Mouse (Mus musculus): ENCODE results near the gene Supt3.

Supt3 gene

GRCm38 (mm10) chr17:44963051-44963798 is 186.3 kb downstream of the Supt3 start:
- no peak for DNase-seq (ENCODE audit: low spot score in 2 of 2)

- no peak for DNase-seq (ENCODE audit: low spot score in 2 of 2)
Measured at GRCm38 (mm10) chr17:44967186-44967585, 190.2 kb downstream of the Supt3 start.

GRCm38 (mm10) chr17:44970255-44970654 is 193.3 kb downstream of the Supt3 start:
- no peak for DNase-seq (ENCODE audit: low spot score in 2 of 2)

- peak in 1 of 2 experiments; percentile 4 for DNase-seq (ENCODE audit: low spot score in 2 of 2)
Measured at GRCm38 (mm10) chr17:44973489-44973888, 196.5 kb downstream of the Supt3 start.

- no peak for DNase-seq (ENCODE audit: low spot score in 2 of 2)
Measured at GRCm38 (mm10) chr17:44977690-44978089, 200.7 kb downstream of the Supt3 start.

- DNase-seq (ENCODE audit: low spot score in 2 of 2), result no peak
Measured at GRCm38 (mm10) chr17:44987964-44988363, 211.0 kb downstream of the Supt3 start.

GRCm38 (mm10) chr17:45003311-45003710 is 226.4 kb downstream of the Supt3 start:
- DNase-seq (ENCODE audit: low spot score in 2 of 2), result no peak

- DNase-seq (ENCODE audit: low spot score in 2 of 2), result no peak
Measured at GRCm38 (mm10) chr17:45004477-45005170, 227.7 kb downstream of the Supt3 start.

GRCm38 (mm10) chr17:45007461-45007860 is 230.5 kb downstream of the Supt3 start:
- no peak for DNase-seq (ENCODE audit: low spot score in 2 of 2)

- no peak for DNase-seq (ENCODE audit: low spot score in 2 of 2)
Measured at GRCm38 (mm10) chr17:45008663-45009062, 231.7 kb downstream of the Supt3 start.

- DNase-seq (ENCODE audit: low spot score in 2 of 2), result no peak
Measured at GRCm38 (mm10) chr17:45010409-45010808, 233.5 kb downstream of the Supt3 start.

GRCm38 (mm10) chr17:45016746-45017145 is 239.8 kb downstream of the Supt3 start:
- DNase-seq (ENCODE audit: low spot score in 2 of 2), result no peak

GRCm38 (mm10) chr17:45020155-45020930 is 243.4 kb downstream of the Supt3 start:
- no peak for DNase-seq (ENCODE audit: low spot score in 2 of 2)

GRCm38 (mm10) chr17:45028441-45028840 is 251.5 kb downstream of the Supt3 start:
- DNase-seq (ENCODE audit: low spot score in 2 of 2), result no peak

GRCm38 (mm10) chr17:45029106-45029505 is 252.2 kb downstream of the Supt3 start:
- no peak for DNase-seq (ENCODE audit: low spot score in 2 of 2)

GRCm38 (mm10) chr17:45032209-45032608 is 255.3 kb downstream of the Supt3 start:
- DNase-seq (ENCODE audit: low spot score in 2 of 2), result no peak

- no peak for DNase-seq (ENCODE audit: low spot score in 2 of 2)
Measured at GRCm38 (mm10) chr17:45033617-45034016, 256.7 kb downstream of the Supt3 start.

GRCm38 (mm10) chr17:45041084-45041483 is 264.1 kb downstream of the Supt3 start:
- DNase-seq (ENCODE audit: low spot score in 2 of 2), result no peak

- DNase-seq (ENCODE audit: low spot score in 2 of 2), result peak in 1 of 2 experiments; percentile 13
Measured at GRCm38 (mm10) chr17:45045804-45046203, 268.9 kb downstream of the Supt3 start.

- DNase-seq (ENCODE audit: low spot score in 2 of 2), result no peak
Measured at GRCm38 (mm10) chr17:45046583-45046982, 269.6 kb downstream of the Supt3 start.

GRCm38 (mm10) chr17:45047236-45047635 is 270.3 kb downstream of the Supt3 start:
- DNase-seq (ENCODE audit: low spot score in 2 of 2), result no peak

- no peak for DNase-seq (ENCODE audit: low spot score in 2 of 2)
Measured at GRCm38 (mm10) chr17:45051971-45052370, 275.0 kb downstream of the Supt3 start.
